Mouse (Mus musculus): ENCODE results near the gene Erich4. TPM values are rescaled to one million over a fixed set of nuclear protein-coding genes. Genes with fewer than 3 reads are reported as not detected.
"Not testable (repeated sequence)": the region's sequence is repeated elsewhere in the genome, so short reads cannot be mapped to it uniquely, and the experiment has no call there.

Gene Erich4
- polyA plus RNA-seq, 1 experiment from 2014 or later = not detected

- no peak overlapping the region for H3K9ac ChIP-seq
- no peak for ATAC-seq (ENCODE audit: extremely low read depth, insufficient number of reproducible peaks, low FRiP score, low TSS enrichment)
- no peaks in the 10 kb centered on the region for H3K9me3 ChIP-seq
- no peak overlapping the region for H3K4me2 ChIP-seq
- no peaks in the 10 kb centered on the region for H3K4me1 ChIP-seq
- peaks cover 12% of the 10 kb centered on the region; the same call in 1 of the 2 replicates for H3K27me3 ChIP-seq (replicated peaks)
- H3K27ac ChIP-seq (replicated peaks) = no peak overlapping the region
- no peaks in the 10 kb centered on the region for H3K36me3 ChIP-seq
- WGBS = 80% methylated on average over 16 of the region's 16 CpGs
- H3K4me3 ChIP-seq = no peak overlapping the region
Observed at GRCm38 (mm10) chr7:25601346-25601745, 14.3 kb downstream of the Erich4 start.

- H3K4me2 ChIP-seq = no peak overlapping the region
- H3K9me3 ChIP-seq = no peaks in the 10 kb centered on the region
- H3K27me3 ChIP-seq (replicated peaks) = peaks cover 12% of the 10 kb centered on the region; the same call in 1 of the 2 replicates
- no peak overlapping the region for H3K27ac ChIP-seq (replicated peaks)
- no peaks in the 10 kb centered on the region for H3K36me3 ChIP-seq
- H3K4me3 ChIP-seq = no peak overlapping the region
- no peak for ATAC-seq (ENCODE audit: extremely low read depth, insufficient number of reproducible peaks, low FRiP score, low TSS enrichment)
- H3K9ac ChIP-seq = no peak overlapping the region
- 79% methylated on average over 11 of the region's 11 CpGs for WGBS
- no peaks in the 10 kb centered on the region for H3K4me1 ChIP-seq
Observed at GRCm38 (mm10) chr7:25600666-25601065, 15.0 kb downstream of the Erich4 start.

- Histone ChIP-seq H3K4me3 (no peak overlapping the region), H3K9me3 (no peaks in the 10 kb centered on the region), H3K9ac (no peak overlapping the region), H3K36me3 (no peaks in the 10 kb centered on the region), H3K27ac (replicated peaks) (no peak overlapping the region), H3K4me2 (no peak overlapping the region), H3K27me3 (replicated peaks) (peaks cover 12% of the 10 kb centered on the region; the same call in 1 of the 2 replicates), H3K4me1 (no peaks in the 10 kb centered on the region)
- 15% methylated on average over 10 of the region's 10 CpGs for WGBS
- no peak for ATAC-seq (ENCODE audit: extremely low read depth, insufficient number of reproducible peaks, low FRiP score, low TSS enrichment)
Observed at GRCm38 (mm10) chr7:25599663-25600062, 16.0 kb downstream of the Erich4 start.

- ATAC-seq (ENCODE audit: extremely low read depth, insufficient number of reproducible peaks, low FRiP score, low TSS enrichment) = no peak
- H3K4me2 ChIP-seq = no peak overlapping the region
- no peaks in the 10 kb centered on the region for H3K4me1 ChIP-seq
- WGBS = 72% methylated on average over 3 of the region's 3 CpGs
- peaks cover 4% of the 10 kb centered on the region; the same call in 1 of the 2 replicates for H3K27me3 ChIP-seq (replicated peaks)
- no peaks in the 10 kb centered on the region for H3K9me3 ChIP-seq
- no peak overlapping the region for H3K4me3 ChIP-seq
- no peak overlapping the region for H3K27ac ChIP-seq (replicated peaks)
- H3K9ac ChIP-seq = no peak overlapping the region
- no peaks in the 10 kb centered on the region for H3K36me3 ChIP-seq
Observed at GRCm38 (mm10) chr7:25593859-25594258, 21.8 kb downstream of the Erich4 start.

- Histone ChIP-seq H3K27me3 (replicated peaks) (no peaks in the 10 kb centered on the region), H3K27ac (replicated peaks) (no peak overlapping the region), H3K9me3 (no peaks in the 10 kb centered on the region), H3K4me3 (no peak overlapping the region), H3K9ac (no peak overlapping the region), H3K4me1 (no peaks in the 10 kb centered on the region), H3K36me3 (no peaks in the 10 kb centered on the region), H3K4me2 (no peak overlapping the region)
- WGBS = 81% methylated on average over 2 of the region's 2 CpGs
- ATAC-seq (ENCODE audit: extremely low read depth, insufficient number of reproducible peaks, low FRiP score, low TSS enrichment) = no peak
Observed at GRCm38 (mm10) chr7:25591226-25591625, 24.5 kb downstream of the Erich4 start.

- Histone ChIP-seq H3K9ac (no peak overlapping the region), H3K36me3 (no peaks in the 10 kb centered on the region), H3K27me3 (replicated peaks) (no peaks in the 10 kb centered on the region), H3K4me2 (no peak overlapping the region), H3K9me3 (no peaks in the 10 kb centered on the region), H3K27ac (replicated peaks) (no peak overlapping the region), H3K4me3 (no peak overlapping the region), H3K4me1 (no peaks in the 10 kb centered on the region)
- WGBS = 65% methylated on average over 9 of the region's 9 CpGs
- ATAC-seq (ENCODE audit: extremely low read depth, insufficient number of reproducible peaks, low FRiP score, low TSS enrichment) = no peak
Observed at GRCm38 (mm10) chr7:25585351-25586204, 30.1 kb downstream of the Erich4 start.

- Histone ChIP-seq H3K9me3 (no peaks in the 10 kb centered on the region), H3K4me1 (no peaks in the 10 kb centered on the region), H3K9ac (no peak overlapping the region), H3K4me2 (no peak overlapping the region), H3K27me3 (replicated peaks) (no peaks in the 10 kb centered on the region), H3K4me3 (no peak overlapping the region), H3K36me3 (no peaks in the 10 kb centered on the region), H3K27ac (replicated peaks) (no peak overlapping the region)
- 73% methylated on average over 5 of the region's 5 CpGs for WGBS
- ATAC-seq (ENCODE audit: extremely low read depth, insufficient number of reproducible peaks, low FRiP score, low TSS enrichment) = no peak
Observed at GRCm38 (mm10) chr7:25584651-25585050, 31.0 kb downstream of the Erich4 start.

- no peak overlapping the region for H3K9ac ChIP-seq
- H3K9me3 ChIP-seq = no peaks in the 10 kb centered on the region
- 70% methylated on average over 15 of the region's 15 CpGs for WGBS
- H3K36me3 ChIP-seq = no peaks in the 10 kb centered on the region
- no peak overlapping the region for H3K4me3 ChIP-seq
- no peak overlapping the region for H3K27ac ChIP-seq (replicated peaks)
- no peak for ATAC-seq (ENCODE audit: extremely low read depth, insufficient number of reproducible peaks, low FRiP score, low TSS enrichment)
- H3K4me2 ChIP-seq = no peak overlapping the region
- no peaks in the 10 kb centered on the region for H3K4me1 ChIP-seq
- no peaks in the 10 kb centered on the region for H3K27me3 ChIP-seq (replicated peaks)
Observed at GRCm38 (mm10) chr7:25582301-25582810, 33.3 kb downstream of the Erich4 start.

GRCm38 (mm10) chr7:25579441-25579840 is 36.3 kb downstream of the Erich4 start:
- no peak overlapping the region for H3K4me2 ChIP-seq
- no peak overlapping the region for H3K9ac ChIP-seq
- 77% methylated on average over 10 of the region's 10 CpGs for WGBS
- peaks cover 9% of the 10 kb centered on the region; the same call in 1 of the 2 replicates for H3K27me3 ChIP-seq (replicated peaks)
- H3K36me3 ChIP-seq = no peaks in the 10 kb centered on the region
- no peak for ATAC-seq (ENCODE audit: extremely low read depth, insufficient number of reproducible peaks, low FRiP score, low TSS enrichment)
- peaks cover 4% of the 10 kb centered on the region; the same call in 1 of the 2 replicates for H3K4me1 ChIP-seq
- no peak overlapping the region for H3K4me3 ChIP-seq
- H3K27ac ChIP-seq (replicated peaks) = no peak overlapping the region
- no peaks in the 10 kb centered on the region for H3K9me3 ChIP-seq

- H3K36me3 ChIP-seq; H3K9me3 ChIP-seq; H3K27ac ChIP-seq (replicated peaks); H3K4me2 ChIP-seq; H3K9ac ChIP-seq; ATAC-seq (ENCODE audit: extremely low read depth, insufficient number of reproducible peaks, low FRiP score, low TSS enrichment); H3K4me3 ChIP-seq; H3K27me3 ChIP-seq (replicated peaks); H3K4me1 ChIP-seq: not testable (repeated sequence)
- WGBS = 57% methylated on average over 13 of the region's 14 CpGs
Observed at GRCm38 (mm10) chr7:25576793-25577437, 38.8 kb downstream of the Erich4 start.

- H3K27me3 ChIP-seq (replicated peaks); H3K27ac ChIP-seq (replicated peaks); H3K4me2 ChIP-seq; H3K4me1 ChIP-seq; H3K9ac ChIP-seq; ATAC-seq (ENCODE audit: extremely low read depth, insufficient number of reproducible peaks, low FRiP score, low TSS enrichment); H3K36me3 ChIP-seq; H3K9me3 ChIP-seq; H3K4me3 ChIP-seq: not testable (repeated sequence)
- WGBS = 33% methylated on average over 6 of the region's 6 CpGs
Observed at GRCm38 (mm10) chr7:25576308-25576707, 39.4 kb downstream of the Erich4 start.
